Mouse (Mus musculus) bone marrow, adult 2 months (tissue): ENCODE data around the gene Mllt10. TPM values are rescaled to one million over a fixed set of nuclear protein-coding genes. Genes with fewer than 3 reads are reported as not detected.

Experiments used
- H3K27ac ChIP-seq: fragments of 200-500 bp; 2 replicates; pipeline ENCODE4 v1.5.1; 2012; ENCODE audit warnings: low read depth, mild to moderate bottlenecking, control low read depth, inconsistent platforms, low read length; ENCODE audit not compliant: control insufficient read depth, poor library complexity, insufficient read depth
- H3K4me1 ChIP-seq: fragments of 200-500 bp; 2 replicates; pipeline ENCODE4 v1.6.1; 2011; ENCODE audit warnings: low read length; ENCODE audit not compliant: control insufficient read depth, insufficient read depth
- H3K4me3 ChIP-seq: fragments of 200-500 bp; replicated peaks from 2 replicates; pipeline ENCODE3; 2011; ENCODE audit warnings: mild to moderate bottlenecking, low read depth, low read length, control low read depth; ENCODE audit not compliant: control insufficient read depth
- CTCF ChIP-seq: fragments of 200-500 bp; IDR thresholded peaks from 2 replicates; pipeline ENCODE4 v1.5.1; 2011; ENCODE audit warnings: low read length, control low read depth; ENCODE audit not compliant: control insufficient read depth, insufficient read depth
- POLR2A ChIP-seq: fragments of 200-500 bp; IDR thresholded peaks from 2 replicates; pipeline ENCODE4 v1.6.1; 2011; ENCODE audit warnings: low read depth, mild to moderate bottlenecking, control low read depth, low read length, borderline replicate concordance; ENCODE audit not compliant: control insufficient read depth
- WGBS: fragments of 180-500 bp; shearing (Covaris S2); methylation state at CpG from one replicate; pipeline ENCODE4 v1.1.7; 2018; 5-methylcytosine and 5-hydroxymethylcytosine counted together
- polyA plus RNA-seq: library from polyadenylated mRNA; stranded (reverse); fragments of >200 nt; gene quantifications from 2 replicates; pipeline ENCODE4 v1.2.4, GENCODE M21; 2011; ENCODE audit warnings: low replicate concordance; ENCODE audit not compliant: missing spikeins, insufficient read depth, insufficient read length

Gene Mllt10
- polyA plus RNA-seq, 1 experiment = 49.4 TPM

- WGBS = 62% methylated on average over 2 of the region's 2 CpGs
Observed at GRCm38 (mm10) chr2:18059063-18059462, 4.0 kb downstream of the Mllt10 start.

GRCm38 (mm10) chr2:18059891-18060290, 4.9 kb downstream of the Mllt10 start:
- Histone ChIP-seq H3K4me1 (no peaks in the 10 kb centered on the region), H3K27ac (no peak overlapping the region), H3K4me3 (no peak overlapping the region)
- WGBS = 68% methylated on average over 1 of the region's 1 CpGs
- TF ChIP-seq CTCF = no peak
- no peak for TF ChIP-seq POLR2A

More at GRCm38 (mm10) chr2:18059063-18059462, 4.0 kb downstream of the Mllt10 start:
- TF ChIP-seq CTCF (no peak), POLR2A (no peak)
- Histone ChIP-seq H3K27ac (no peak overlapping the region), H3K4me1 (no peaks in the 10 kb centered on the region), H3K4me3 (no peak overlapping the region)

GRCm38 (mm10) chr2:18060396-18060795, 5.4 kb downstream of the Mllt10 start:
- WGBS = 72% methylated on average over 1 of the region's 1 CpGs
- no peak overlapping the region for H3K4me3 ChIP-seq
- no peak overlapping the region for H3K27ac ChIP-seq
- no peak for TF ChIP-seq CTCF
- TF ChIP-seq POLR2A = no peak
- no peaks in the 10 kb centered on the region for H3K4me1 ChIP-seq

GRCm38 (mm10) chr2:18063763-18064251, 8.8 kb downstream of the Mllt10 start:
- TF ChIP-seq POLR2A (no peak), CTCF (no peak)
- 0% methylated on average over 18 of the region's 18 CpGs for WGBS
- Histone ChIP-seq H3K4me3 (peak overlapping the region; percentile 90), H3K4me1 (no peaks in the 10 kb centered on the region), H3K27ac (peak overlapping the region; percentile 99)

- peak overlapping the region; percentile 90 for H3K4me3 ChIP-seq
- WGBS = under 1% methylated on average over 57 of the region's 58 CpGs
- peak overlapping the region; percentile 99 for H3K27ac ChIP-seq
- no peaks in the 10 kb centered on the region for H3K4me1 ChIP-seq
- TF ChIP-seq POLR2A = peak; percentile 83; the same call in 1 of the 2 replicates
- no peak for TF ChIP-seq CTCF
Observed at GRCm38 (mm10) chr2:18064356-18064858, 9.4 kb downstream of the Mllt10 start.

GRCm38 (mm10) chr2:18064941-18065707, 10.1 kb downstream of the Mllt10 start:
- peak overlapping the region; percentile 90 for H3K4me3 ChIP-seq
- peak overlapping the region; percentile 99 for H3K27ac ChIP-seq
- no peaks in the 10 kb centered on the region for H3K4me1 ChIP-seq
- WGBS = 1% methylated on average over 84 of the region's 85 CpGs
- no peak for TF ChIP-seq CTCF
- TF ChIP-seq POLR2A = peak; percentile 89

GRCm38 (mm10) chr2:18065708-18066030, 10.6 kb downstream of the Mllt10 start:
- 8% methylated on average over 6 of the region's 6 CpGs for WGBS
- H3K4me1 ChIP-seq = no peaks in the 10 kb centered on the region
- peak overlapping the region; percentile 67 for H3K4me3 ChIP-seq
- TF ChIP-seq CTCF = no peak
- no peak for TF ChIP-seq POLR2A
- peak overlapping the region; percentile 52; the same call in 1 of the 2 replicates for H3K27ac ChIP-seq

- Histone ChIP-seq H3K4me1 (no peaks in the 10 kb centered on the region), H3K4me3 (no peak overlapping the region), H3K27ac (no peak overlapping the region)
- TF ChIP-seq POLR2A (no peak), CTCF (no peak)
Observed at GRCm38 (mm10) chr2:18066436-18066835, 11.4 kb downstream of the Mllt10 start.
